Mouse (Mus musculus) kidney, embryonic 14.5 days (tissue): Measurements from ENCODE around the gene Ceacam2. TPM values are rescaled to one million over a fixed set of nuclear protein-coding genes. Genes with fewer than 3 reads are reported as not detected.
"Not testable (repeated sequence)": the region's sequence is repeated elsewhere in the genome, so short reads cannot be mapped to it uniquely, and the experiment has no call there.

ENCODE experiments used
- ATAC-seq: fragments of 200-750 bp; cut with Nextera tagmentation; 2 replicates; pipeline ENCODE4 v1.8.0; 2017; ENCODE audit warnings: moderate number of reproducible peaks, mild to moderate bottlenecking, moderate TSS enrichment, moderate library complexity; ENCODE audit not compliant: low FRiP score, low TSS enrichment
- H3K27ac ChIP-seq: fragments of 300-500 bp; sonication (generic); 2 replicates; pipeline ENCODE4 v1.5.1; 2014; ENCODE audit warnings: low read depth, mild to moderate bottlenecking, low read length, moderate library complexity, mixed read lengths
- H3K27me3 ChIP-seq: fragments of 300-500 bp; sonication (generic); 2 replicates; pipeline ENCODE4 v1.6.1; 2014; ENCODE audit warnings: mild to moderate bottlenecking, low read length; ENCODE audit not compliant: control insufficient read depth, insufficient read depth
- H3K36me3 ChIP-seq: fragments of 300-500 bp; sonication (generic); 2 replicates; pipeline ENCODE4 v1.6.1; 2014; ENCODE audit warnings: low read length, mixed read lengths; ENCODE audit not compliant: control insufficient read depth, insufficient read depth
- H3K4me1 ChIP-seq: fragments of 300-500 bp; sonication (generic); 2 replicates; pipeline ENCODE4 v1.6.1; 2014; ENCODE audit warnings: low read length, mixed read lengths; ENCODE audit not compliant: control insufficient read depth, insufficient read depth
- H3K4me2 ChIP-seq: fragments of 300-500 bp; sonication (generic); replicated peaks from 2 replicates; pipeline ENCODE4 v1.6.1; 2014; ENCODE audit warnings: low read depth, mild to moderate bottlenecking, low read length
- H3K4me3 ChIP-seq: fragments of 300-500 bp; sonication (generic); 2 replicates; pipeline ENCODE4 v1.5.1; 2014; ENCODE audit warnings: mild to moderate bottlenecking, low read length
- H3K9ac ChIP-seq: fragments of 300-500 bp; sonication (generic); 2 replicates; pipeline ENCODE4 v1.6.1; 2014; ENCODE audit warnings: low read depth, mild to moderate bottlenecking, low read length, moderate library complexity
- H3K9me3 ChIP-seq: fragments of 300-500 bp; sonication (generic); 2 replicates; pipeline ENCODE4 v1.6.1; 2016; ENCODE audit warnings: low read length; ENCODE audit not compliant: control insufficient read depth
- WGBS: fragments of 180-500 bp; shearing (Covaris S2); extraction: QIAGEN DNeasy Blood & Tissue Kit; methylation state at CpG from one replicate; pipeline ENCODE4 v1.1.7; 2014; 5-methylcytosine and 5-hydroxymethylcytosine counted together
- polyA plus RNA-seq: library from polyadenylated mRNA; unstranded; fragments of >200 nt; fragmentation: Nextera tagmentation; extraction: Ambion mirVana; gene quantifications from 2 replicates; pipeline ENCODE4 v1.2.1, GENCODE M21; 2014

Gene Ceacam2
- polyA plus RNA-seq, 1 experiment from 2014 or later: 0.07 TPM

- Histone ChIP-seq H3K9ac (no peak overlapping the region), H3K4me3 (no peak overlapping the region), H3K36me3 (no peaks in the 10 kb centered on the region), H3K27me3 (no peaks in the 10 kb centered on the region), H3K4me1 (no peaks in the 10 kb centered on the region), H3K9me3 (no peaks in the 10 kb centered on the region), H3K4me2 (no peak overlapping the region), H3K27ac (no peak overlapping the region)
- ATAC-seq: no peak
- 90% methylated on average over 1 of the region's 1 CpGs for WGBS
Observed at GRCm38 (mm10) chr7:25494649-25495048, 45.0 kb downstream of the Ceacam2 start.

GRCm38 (mm10) chr7:25490698-25491097, 49.0 kb downstream of the Ceacam2 start:
- H3K4me2 ChIP-seq, H3K36me3 ChIP-seq, H3K4me3 ChIP-seq, H3K27me3 ChIP-seq, ATAC-seq, H3K4me1 ChIP-seq, H3K27ac ChIP-seq, H3K9ac ChIP-seq, H3K9me3 ChIP-seq: not testable (repeated sequence)
- no CpG with 5 or more reads among the region's 1 CpGs for WGBS

GRCm38 (mm10) chr7:25489382-25489781, 50.3 kb downstream of the Ceacam2 start:
- not testable (repeated sequence) for H3K4me1 ChIP-seq, ATAC-seq, H3K4me3 ChIP-seq, H3K27me3 ChIP-seq, H3K4me2 ChIP-seq, H3K36me3 ChIP-seq, H3K9ac ChIP-seq, H3K27ac ChIP-seq, H3K9me3 ChIP-seq
- WGBS: 95% methylated on average over 3 of the region's 3 CpGs

- no peak overlapping the region for H3K4me2 ChIP-seq
- no peak overlapping the region for H3K4me3 ChIP-seq
- H3K27ac ChIP-seq: no peak overlapping the region
- no peak for ATAC-seq
- H3K36me3 ChIP-seq: no peaks in the 10 kb centered on the region
- H3K4me1 ChIP-seq: no peaks in the 10 kb centered on the region
- H3K9ac ChIP-seq: no peak overlapping the region
- no peaks in the 10 kb centered on the region for H3K9me3 ChIP-seq
- WGBS: 18% methylated on average over 1 of the region's 1 CpGs
- H3K27me3 ChIP-seq: no peaks in the 10 kb centered on the region
Observed at GRCm38 (mm10) chr7:25486186-25486585, 53.5 kb downstream of the Ceacam2 start.

GRCm38 (mm10) chr7:25485061-25485460, 54.6 kb downstream of the Ceacam2 start:
- Histone ChIP-seq H3K4me2 (no peak overlapping the region), H3K9me3 (no peaks in the 10 kb centered on the region), H3K4me1 (no peaks in the 10 kb centered on the region), H3K27ac (no peak overlapping the region), H3K4me3 (no peak overlapping the region), H3K27me3 (no peaks in the 10 kb centered on the region), H3K9ac (no peak overlapping the region), H3K36me3 (no peaks in the 10 kb centered on the region)
- 73% methylated on average over 5 of the region's 5 CpGs for WGBS
- ATAC-seq: no peak

- H3K9ac ChIP-seq: no peak overlapping the region
- H3K4me3 ChIP-seq: no peak overlapping the region
- H3K36me3 ChIP-seq: no peaks in the 10 kb centered on the region
- H3K4me2 ChIP-seq: no peak overlapping the region
- H3K9me3 ChIP-seq: no peaks in the 10 kb centered on the region
- H3K27ac ChIP-seq: no peak overlapping the region
- H3K4me1 ChIP-seq: no peaks in the 10 kb centered on the region
- no peak for ATAC-seq
- 81% methylated on average over 8 of the region's 8 CpGs for WGBS
- H3K27me3 ChIP-seq: no peaks in the 10 kb centered on the region
Observed at GRCm38 (mm10) chr7:25483133-25483735, 56.4 kb downstream of the Ceacam2 start.

GRCm38 (mm10) chr7:25480791-25481190, 58.9 kb downstream of the Ceacam2 start:
- H3K9ac ChIP-seq, H3K36me3 ChIP-seq, H3K9me3 ChIP-seq, H3K27ac ChIP-seq, H3K4me1 ChIP-seq, H3K27me3 ChIP-seq, ATAC-seq, H3K4me3 ChIP-seq, H3K4me2 ChIP-seq: not testable (repeated sequence)
- WGBS: 69% methylated on average over 8 of the region's 8 CpGs

- no peak overlapping the region for H3K4me3 ChIP-seq
- no peaks in the 10 kb centered on the region for H3K4me1 ChIP-seq
- H3K4me2 ChIP-seq: no peak overlapping the region
- H3K9ac ChIP-seq: no peak overlapping the region
- no peaks in the 10 kb centered on the region for H3K9me3 ChIP-seq
- ATAC-seq: no peak
- H3K27ac ChIP-seq: no peak overlapping the region
- no peaks in the 10 kb centered on the region for H3K36me3 ChIP-seq
- H3K27me3 ChIP-seq: no peaks in the 10 kb centered on the region
- WGBS: 0% methylated on average over 1 of the region's 1 CpGs
Observed at GRCm38 (mm10) chr7:25479440-25479839, 60.2 kb downstream of the Ceacam2 start.

- not testable (repeated sequence) for H3K36me3 ChIP-seq, H3K4me3 ChIP-seq, H3K4me2 ChIP-seq, H3K27me3 ChIP-seq, H3K9me3 ChIP-seq, H3K4me1 ChIP-seq, H3K27ac ChIP-seq, ATAC-seq, H3K9ac ChIP-seq
- 24% methylated on average over 1 of the region's 2 CpGs for WGBS
Observed at GRCm38 (mm10) chr7:25477752-25478093, 61.9 kb downstream of the Ceacam2 start.
